Comparison of ENCODE assay signal across 8 mouse cellular contexts in genomic region chr19:61021939-61022566, GRCm38 (mm10).
A peak's percentile ranks its signal among the peaks of the same experiment; 100 is the strongest.
DNase-seq lines count a peak whose midpoint lies in the region; ATAC-seq lines count a peak whose summit lies in the region.

No protein-coding gene starts in this region.

- DNase-seq in cerebellum, adult 9-11 months, result peak; percentile 37
- no peak for DNase-seq in cerebellum, adult 11 months
- no peak for DNase-seq in lung, postnatal 25 days (ENCODE audit: low spot score)
- DNase-seq in kidney, adult 18-20 months, result peak; percentile 8
- peak; percentile 26 for DNase-seq in lung, postnatal 36 days
- no peak for DNase-seq in midbrain, embryonic 10.5 days (ENCODE audit: low spot score)
- no peak for DNase-seq in urinary bladder, postnatal 25 days (ENCODE audit: low spot score)

- no peaks in the 10 kb centered on the region for H3K27me3 ChIP-seq in lung, embryonic 15.5 days
- no peaks in the 10 kb centered on the region for H3K27me3 ChIP-seq in midbrain, embryonic 10.5 days (ENCODE audit: low read depth, poor library complexity, severe bottlenecking)

- no peaks in the 10 kb centered on the region for H3K9me3 ChIP-seq in lung, embryonic 15.5 days
- no peaks in the 10 kb centered on the region for H3K9me3 ChIP-seq in midbrain, embryonic 10.5 days (replicated peaks)

- WGBS in lung, embryonic 15.5 days, result 71% methylated on average over 3 of the region's 3 CpGs
- 86% methylated on average over 3 of the region's 3 CpGs for WGBS in midbrain, embryonic 10.5 days

- H3K4me2 ChIP-seq in lung, embryonic 15.5 days, result no peak overlapping the region

- no peak for ATAC-seq in lung, embryonic 15.5 days (ENCODE audit: borderline replicate concordance, extremely low read depth, low FRiP score, low TSS enrichment)

- no peak overlapping the region for H3K4me3 ChIP-seq in lung, embryonic 15.5 days
- H3K4me3 ChIP-seq in midbrain, embryonic 10.5 days, result no peak overlapping the region

- no peaks in the 10 kb centered on the region for H3K36me3 ChIP-seq in lung, embryonic 15.5 days
- H3K36me3 ChIP-seq in midbrain, embryonic 10.5 days, result no peaks in the 10 kb centered on the region

- no peak overlapping the region for H3K9ac ChIP-seq in lung, embryonic 15.5 days

- peak overlapping the region; percentile 29; the same call in 1 of the 2 replicates for H3K27ac ChIP-seq in lung, embryonic 15.5 days
- no peak overlapping the region for H3K27ac ChIP-seq in midbrain, embryonic 10.5 days (replicated peaks)

- H3K4me1 ChIP-seq in lung, embryonic 15.5 days, result peaks cover 9% of the 10 kb centered on the region
- H3K4me1 ChIP-seq in midbrain, embryonic 10.5 days, result no peaks in the 10 kb centered on the region

Comparison
In these comparisons a context has a peak if more than half of its experiments do, and no peak if none do; other contexts are left out.
1. DNase-seq: peak in cerebellum, adult 9-11 months (single experiment), kidney, adult 18-20 months (single experiment) and lung, postnatal 36 days (single experiment); none in cerebellum, adult 11 months (single experiment), lung, postnatal 25 days (single experiment), midbrain, embryonic 10.5 days (single experiment) and urinary bladder, postnatal 25 days (single experiment).